Mouse (Mus musculus) urinary bladder, postnatal 0 days (tissue): Measurements from ENCODE around the gene Cd300lf. TPM values are rescaled to one million over a fixed set of nuclear protein-coding genes. Genes with fewer than 3 reads are reported as not detected.

Source experiments
- polyA plus RNA-seq: library from polyadenylated mRNA; unstranded; fragments of >200 nt; fragmentation: Nextera tagmentation; extraction: Ambion mirVana; gene quantifications from 2 replicates; pipeline ENCODE4 v1.2.1, GENCODE M21; 2015

The Cd300lf gene
- polyA plus RNA-seq = 1.1 and 9.2 TPM in 2 replicates

GRCm38 (mm10) chr11:115133800-115134199 is at the start of gene Cd300lf:
Cd300lf (minus strand) TSS chr11:115133992.

GRCm38 (mm10) chr11:115162832-115163480 is 29.2 kb upstream of the Cd300lf start, which contains the start of gene Slc9a3r1:
Slc9a3r1 (plus strand) TSS chr11:115163341.

GRCm38 (mm10) chr11:115091362-115091901 is 42.4 kb downstream of the Cd300lf start, which contains the start of gene Rab37:
Rab37 (plus strand) TSS chr11:115091431.

Other genes starting within 250 kb of the Cd300lf start
- 2.0 and 3.5 TPM in 2 replicates for gene Cd300a, start 244.0 kb downstream of the Cd300lf start, polyA plus RNA-seq
- 1.3 and 4.5 TPM in 2 replicates for gene Cd300lb, start 199.6 kb downstream of the Cd300lf start, polyA plus RNA-seq
- gene Cd300c, start 164.8 kb downstream of the Cd300lf start, polyA plus RNA-seq = not detected in 2 replicates
- 1.1 and 3.8 TPM in 2 replicates for gene Cd300ld, start 144.1 kb downstream of the Cd300lf start, polyA plus RNA-seq
- gene Cd300c2, start 132.1 kb downstream of the Cd300lf start, polyA plus RNA-seq = 2.9 and 8.2 TPM in 2 replicates
- not detected in 2 replicates for gene Cd300ld2, start 117.8 kb downstream of the Cd300lf start, polyA plus RNA-seq
- 0.16 TPM in 1 of 2 replicates, not detected in the other for gene Cd300ld4, start 107.0 kb downstream of the Cd300lf start, polyA plus RNA-seq
- gene Cd300ld5, start 96.2 kb downstream of the Cd300lf start, polyA plus RNA-seq = 0.16 TPM in 1 of 2 replicates, not detected in the other
- gene Cd300ld3, start 85.6 kb downstream of the Cd300lf start, polyA plus RNA-seq = not detected in 2 replicates
- not detected in 2 replicates for gene Cd300e, start 71.8 kb downstream of the Cd300lf start, polyA plus RNA-seq
- 0.52 and 0.54 TPM in 2 replicates for gene Rab37, start 42.6 kb downstream of the Cd300lf start, polyA plus RNA-seq
- 87.0 and 97.9 TPM in 2 replicates for gene Slc9a3r1, start 29.3 kb upstream of the Cd300lf start, polyA plus RNA-seq
- 9.5 and 12.8 TPM in 2 replicates for gene Tmem104, start 53.5 kb upstream of the Cd300lf start, polyA plus RNA-seq
- 14.3 and 23.2 TPM in 2 replicates for gene Nat9, start 53.9 kb upstream of the Cd300lf start, polyA plus RNA-seq
- 0.16 and 0.17 TPM in 2 replicates for gene Grin2c, start 133.3 kb upstream of the Cd300lf start, polyA plus RNA-seq
- gene Fdxr, start 143.1 kb upstream of the Cd300lf start, polyA plus RNA-seq = 5.7 and 6.2 TPM in 2 replicates
- gene Fads6, start 163.7 kb upstream of the Cd300lf start, polyA plus RNA-seq = 0.26 and 0.30 TPM in 2 replicates
- gene Otop2, start 173.2 kb upstream of the Cd300lf start, polyA plus RNA-seq = not detected in 2 replicates
- not detected in 2 replicates for gene Ush1g, start 188.0 kb upstream of the Cd300lf start, polyA plus RNA-seq
- gene Otop3, start 200.7 kb upstream of the Cd300lf start, polyA plus RNA-seq = not detected in 2 replicates
- 11.1 and 12.8 TPM in 2 replicates for gene Hid1, start 233.8 kb upstream of the Cd300lf start, polyA plus RNA-seq
- gene Cdr2l, start 247.9 kb upstream of the Cd300lf start, polyA plus RNA-seq = 7.2 and 7.3 TPM in 2 replicates